Mouse (Mus musculus) forelimb bud, embryonic 11.5 days (tissue): ENCODE measurements around the gene Recql5.
A peak's percentile ranks its signal among the peaks of the same experiment; 100 is the strongest.

Source experiments
- DNase-seq: peaks from one replicate; pipeline ENCODE4 v3.0.0-alpha.2; 2012; ENCODE audit warnings: low read depth, low spot score

Gene Recql5

DNA sequence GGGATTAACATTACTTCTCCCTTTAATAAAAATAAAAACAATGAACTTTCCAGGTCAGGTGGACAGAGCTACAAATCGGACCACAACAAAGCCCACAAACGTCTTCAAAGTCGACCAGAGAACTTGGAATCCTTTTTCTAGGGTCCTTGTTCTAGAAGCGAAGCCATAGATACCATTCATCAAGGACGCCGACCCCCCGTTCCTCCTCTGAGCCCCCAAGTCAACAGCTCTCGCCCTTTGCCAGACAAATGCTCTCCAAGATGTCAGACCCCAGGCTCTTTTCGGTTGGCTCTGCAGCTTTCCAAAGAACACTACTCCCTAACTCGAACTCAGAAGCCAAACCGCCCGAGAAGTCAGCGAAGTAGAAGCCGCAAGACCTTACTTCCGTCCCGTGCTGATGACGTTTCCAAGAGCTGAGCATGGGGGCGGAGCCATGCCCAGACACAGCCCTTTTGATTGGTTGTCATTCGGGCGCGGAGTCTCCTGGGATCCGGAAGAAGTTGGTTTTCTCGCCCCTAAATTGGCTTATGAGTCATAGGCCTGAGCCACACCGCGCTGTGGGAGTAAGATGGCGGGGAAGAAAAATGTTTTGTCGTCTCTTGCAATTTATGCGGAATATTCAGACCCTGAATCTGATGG is at the start of gene Recql5, which contains the start of gene Sap30bp:
TSS of gene Recql5 (minus strand) at position 370 of the 639 bp plus-strand sequence.
TSS of gene Sap30bp (plus strand) at position 175 of the 639 bp plus-strand sequence.
- DNase-seq, result peak; percentile 99

DNA sequence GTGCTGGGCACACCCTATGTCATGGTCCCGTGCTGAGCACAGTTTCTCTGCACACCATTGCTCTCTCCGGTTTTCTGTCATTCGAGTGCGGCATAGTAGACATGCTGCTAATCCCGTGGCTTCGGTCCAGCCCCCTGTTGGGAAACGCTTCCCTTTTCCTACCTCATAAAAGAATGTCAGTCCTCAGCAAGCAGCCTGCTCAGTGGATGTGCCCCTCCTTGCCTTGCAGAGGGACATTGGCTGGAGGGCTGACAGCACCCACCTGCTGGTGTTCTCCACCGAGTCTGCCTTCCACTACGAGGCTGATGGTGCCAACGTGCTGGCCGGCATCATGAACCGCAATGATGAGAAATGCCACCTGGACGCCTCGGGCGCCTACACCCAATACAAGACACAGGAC is 49.2 kb upstream of the Recql5 start:
- no peak for DNase-seq

- DNase-seq, result no peak
Observed at GRCm38 (mm10) chr11:115975544-115975943, 42.3 kb upstream of the Recql5 start.

GRCm38 (mm10) chr11:115975083-115975420 is 41.8 kb upstream of the Recql5 start:
- no peak for DNase-seq

DNA sequence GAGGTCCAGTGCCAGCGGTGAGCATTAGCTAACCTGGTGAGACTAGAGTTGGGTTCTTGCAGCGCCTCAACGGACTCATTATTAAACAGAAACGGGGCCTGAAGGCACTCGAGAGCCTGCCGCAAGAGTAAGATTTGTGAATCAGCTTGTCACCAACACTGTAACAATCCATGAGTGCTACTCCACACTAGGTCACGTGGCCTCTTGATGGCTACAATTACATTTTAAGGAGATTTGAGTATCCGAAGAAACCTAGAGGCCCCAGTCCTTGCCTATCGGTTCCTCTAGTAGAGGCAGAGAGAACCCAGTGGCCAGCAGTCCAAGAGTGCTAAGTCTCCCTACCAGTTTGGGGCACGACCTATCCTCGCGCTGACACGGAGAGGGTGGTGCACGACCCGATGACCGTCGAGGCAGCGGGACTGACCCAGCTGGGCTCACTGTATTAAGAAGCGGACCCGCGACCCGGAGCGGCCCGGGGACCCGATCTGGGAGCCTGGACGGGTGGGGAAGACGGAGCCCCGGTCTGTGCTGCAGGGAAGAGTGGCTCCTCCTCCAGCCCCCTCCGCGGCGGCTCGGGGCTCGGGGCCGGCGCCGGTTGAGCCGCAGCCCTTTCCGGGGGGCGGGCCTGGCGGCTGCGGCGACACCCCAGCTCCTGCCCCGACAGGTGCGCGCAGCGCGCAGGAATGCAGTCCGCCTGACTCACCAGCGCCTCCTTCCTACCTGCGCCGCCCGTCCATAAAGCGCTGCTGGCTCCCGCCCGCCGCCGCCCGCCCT is 41.2 kb upstream of the Recql5 start, which contains the start of gene Itgb4:
TSS of gene Itgb4 (plus strand) at position 401 of the 774 bp plus-strand sequence.
- DNase-seq, result no peak

GRCm38 (mm10) chr11:115971016-115971415 is 37.7 kb upstream of the Recql5 start:
- no peak for DNase-seq

GRCm38 (mm10) chr11:115970006-115970673 is 36.9 kb upstream of the Recql5 start:
- DNase-seq, result no peak

DNA sequence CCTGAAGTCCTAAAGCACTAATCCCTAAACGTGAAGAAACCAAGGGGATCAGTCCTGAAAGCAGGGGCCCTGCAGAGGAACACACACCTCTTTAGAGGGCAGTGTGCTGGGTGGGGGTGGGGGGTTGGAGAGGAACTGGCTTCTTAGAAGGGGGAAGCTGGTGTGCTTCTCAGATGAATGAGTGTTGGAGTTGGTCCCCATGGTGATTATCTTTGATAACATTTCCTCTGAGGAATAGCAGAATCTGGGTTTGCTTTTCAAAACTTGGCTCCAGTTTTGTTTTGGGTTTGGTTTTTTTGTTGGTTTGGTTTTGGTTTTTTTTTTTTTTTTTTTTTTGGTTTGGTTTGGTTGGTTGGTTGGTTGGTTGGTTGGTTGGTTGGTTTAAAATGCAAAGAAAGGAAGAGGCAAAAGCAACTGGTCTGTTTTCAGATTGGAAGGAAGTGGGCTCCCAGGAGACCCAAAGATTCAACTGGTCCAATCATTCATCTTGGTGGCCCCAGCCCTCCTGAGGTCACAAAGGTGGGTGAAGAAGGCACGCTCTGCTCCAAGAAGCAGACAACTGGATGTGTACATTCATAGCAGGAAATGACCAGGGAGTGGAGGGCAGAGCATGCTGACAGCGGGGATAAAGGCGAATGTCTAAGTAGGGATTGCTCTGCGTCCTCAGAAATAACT is 35.6 kb upstream of the Recql5 start:
- no peak for DNase-seq

- no peak for DNase-seq
Observed at GRCm38 (mm10) chr11:115964977-115965604, 31.8 kb upstream of the Recql5 start.

- no peak for DNase-seq
Observed at GRCm38 (mm10) chr11:115962651-115963412, 29.6 kb upstream of the Recql5 start.

- no peak for DNase-seq
Observed at GRCm38 (mm10) chr11:115959018-115959417, 25.7 kb upstream of the Recql5 start.

DNA sequence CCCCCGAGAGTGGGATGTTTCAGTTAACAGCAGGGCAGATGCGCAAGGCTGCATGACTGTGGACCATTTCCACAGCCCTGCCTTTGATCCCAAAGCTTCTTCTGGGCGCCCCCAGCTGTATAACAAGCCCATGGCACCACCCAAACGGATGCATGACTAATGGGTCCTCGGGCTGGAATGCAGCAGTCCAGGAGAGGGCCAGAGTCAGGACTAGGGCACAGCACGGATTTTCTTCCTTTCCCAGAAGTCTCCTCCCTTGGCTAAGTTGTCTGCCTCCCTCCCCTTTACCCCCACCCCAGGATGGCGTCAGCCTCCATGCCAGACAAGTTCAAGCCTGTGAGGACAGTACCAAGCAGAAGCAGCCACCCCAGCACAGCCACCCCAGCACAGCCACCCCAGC is 24.7 kb upstream of the Recql5 start:
- DNase-seq, result no peak

GRCm38 (mm10) chr11:115956453-115956852 is 23.2 kb upstream of the Recql5 start:
- DNase-seq, result peak; percentile 29

DNA sequence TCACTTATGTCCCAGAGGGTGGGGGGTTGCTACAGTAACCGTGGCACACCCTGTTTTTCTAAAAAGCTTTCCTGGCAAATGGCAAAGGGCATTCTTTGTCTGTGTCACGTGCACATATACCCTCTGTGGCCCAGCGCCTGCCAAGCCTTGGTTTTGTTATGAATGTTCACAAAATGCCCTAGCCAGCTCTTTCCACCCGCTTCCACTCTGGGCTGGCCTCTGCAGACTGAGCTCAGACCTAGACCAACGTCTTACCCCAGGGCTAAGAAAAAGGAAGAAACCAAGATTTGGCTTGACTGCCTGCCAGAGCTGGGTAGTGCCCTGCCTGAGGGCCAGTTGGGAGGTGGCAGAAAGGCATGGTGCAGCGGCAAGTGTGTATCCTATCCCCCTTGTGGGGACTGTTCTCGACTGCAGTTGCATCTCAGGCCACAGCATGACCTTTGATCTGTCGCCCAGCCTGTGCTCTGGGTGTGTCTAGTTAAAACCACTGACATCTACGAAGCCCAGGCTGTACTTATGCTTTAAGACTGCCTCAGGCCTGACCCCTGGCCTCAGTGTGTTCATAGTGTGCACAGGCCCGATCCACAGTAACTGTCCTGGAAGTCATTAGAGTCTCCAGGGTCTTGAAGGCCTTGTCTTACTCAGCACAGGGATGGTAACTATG is 22.1 kb upstream of the Recql5 start:
- no peak for DNase-seq

DNA sequence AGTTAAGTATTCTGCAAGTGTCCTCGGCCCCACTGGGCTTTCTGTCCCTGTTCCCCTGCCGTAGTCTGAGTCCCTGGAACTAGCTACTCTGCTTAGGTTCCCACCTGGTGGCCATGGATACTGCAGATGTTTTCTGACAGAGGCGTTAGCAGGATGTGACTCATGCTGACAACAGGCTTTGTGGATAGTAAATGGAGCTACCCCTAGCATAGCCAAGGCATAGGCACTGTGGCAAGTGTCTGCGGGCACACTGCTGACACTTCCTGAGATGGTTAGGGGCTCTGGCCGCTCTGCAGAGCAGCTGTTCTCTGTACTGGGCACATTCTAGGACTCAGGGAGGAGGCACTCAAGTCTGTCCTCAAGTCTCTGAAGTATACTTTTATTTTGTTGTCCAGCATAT is 21.4 kb upstream of the Recql5 start:
- DNase-seq, result no peak

DNA sequence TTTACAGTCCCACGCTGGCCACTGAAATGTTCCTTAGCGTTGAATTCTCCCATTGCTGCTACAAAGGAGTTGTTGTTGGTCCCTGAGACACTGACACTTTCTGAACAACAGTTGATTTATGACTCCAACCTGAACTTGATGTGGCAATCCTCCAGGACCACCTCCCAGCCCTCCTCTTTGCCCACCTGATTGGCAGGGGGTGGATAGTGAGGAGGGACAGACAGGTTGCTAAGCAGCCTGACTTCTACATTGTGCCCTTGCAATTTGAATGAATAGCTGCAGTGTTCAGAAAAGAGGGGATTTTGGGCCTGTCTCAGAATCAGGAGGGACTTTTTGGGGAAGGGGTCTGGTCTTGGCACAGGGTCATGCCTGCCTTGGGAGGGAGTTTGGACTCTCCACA is 17.4 kb upstream of the Recql5 start:
- DNase-seq, result no peak

DNA sequence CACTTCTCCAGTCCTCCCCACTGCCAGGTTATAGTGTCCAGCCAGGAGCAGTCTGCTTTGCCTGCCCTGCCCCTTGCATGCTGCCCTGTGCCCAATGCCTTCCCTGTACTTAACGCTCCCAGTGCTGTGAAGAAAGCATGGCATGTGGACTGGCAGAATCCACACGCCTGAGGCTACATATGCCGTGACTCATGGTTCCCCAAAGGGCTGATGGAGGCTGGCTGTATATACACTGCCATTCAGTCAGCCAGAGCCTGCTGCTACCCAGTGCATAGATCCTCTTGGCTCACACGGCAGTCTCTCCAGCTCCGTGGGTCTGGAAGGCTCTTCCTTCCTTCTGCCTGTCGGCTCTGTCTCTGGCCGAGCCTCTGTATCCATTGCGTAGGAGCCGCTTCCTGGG is 15.0 kb upstream of the Recql5 start:
- no peak for DNase-seq

DNA sequence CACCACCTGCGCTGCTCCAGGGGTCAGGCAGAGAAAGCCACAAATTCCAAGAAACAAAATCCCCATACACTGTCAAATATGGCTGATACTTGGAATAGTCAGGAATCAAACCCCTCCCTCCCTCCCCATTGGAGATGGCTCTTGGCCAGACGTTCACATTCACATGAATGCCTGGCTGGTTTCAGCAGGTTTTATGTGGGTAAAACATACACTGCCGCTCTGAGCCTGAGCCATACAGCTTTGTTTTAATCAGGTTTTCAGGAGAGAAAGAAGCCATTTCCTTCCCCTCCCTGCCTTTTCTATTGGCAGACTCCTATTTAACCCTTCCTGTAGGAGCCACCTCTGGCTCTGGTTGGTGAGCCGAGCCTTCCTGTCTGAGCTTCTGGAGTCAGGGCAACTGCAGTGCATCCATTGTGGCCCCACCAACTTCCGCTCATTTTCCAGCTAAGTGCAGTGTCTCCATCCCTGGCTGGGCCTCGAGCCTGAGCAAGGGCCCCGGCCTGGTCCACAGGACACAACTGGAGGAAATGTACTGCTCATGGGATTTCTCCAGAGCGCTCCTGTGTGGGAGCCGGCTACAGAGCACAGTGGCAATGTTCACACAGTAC is 13.0 kb upstream of the Recql5 start:
- DNase-seq, result no peak

DNA sequence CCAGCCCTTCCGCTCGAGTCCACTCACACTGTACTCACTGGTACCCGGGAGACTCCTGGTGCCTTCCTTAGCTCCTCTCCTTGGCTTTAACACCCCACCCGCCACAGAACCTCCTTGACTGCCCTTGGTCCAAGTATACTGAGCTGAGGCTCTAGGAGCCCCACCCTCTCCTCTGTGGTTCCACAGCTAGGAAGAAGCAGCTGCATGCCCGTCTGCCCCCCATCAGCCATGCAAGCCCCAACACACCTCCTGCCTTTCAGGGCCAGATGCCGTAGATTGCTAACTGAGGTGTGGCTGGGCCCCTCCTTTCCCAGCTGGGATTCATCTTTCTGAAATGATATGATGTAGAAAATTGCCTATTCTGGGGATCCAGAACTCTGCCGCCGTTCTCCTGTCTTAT is 12.0 kb upstream of the Recql5 start:
- DNase-seq, result no peak

- no peak for DNase-seq
Observed at GRCm38 (mm10) chr11:115941980-115942379, 8.7 kb upstream of the Recql5 start.
